Mouse (Mus musculus) E14TG2a.4 (cell line): ENCODE data around the gene Vps8.

Experiments used
- CTCF ChIP-seq: conservative IDR thresholded peaks from 2 replicates; pipeline ENCODE4 v1.5.1; 2014; ENCODE audit warnings: low read length
- NANOG ChIP-seq: IDR thresholded peaks from 2 replicates; pipeline ENCODE4 v1.6.1; 2014; ENCODE audit warnings: borderline replicate concordance, low read length, mixed read lengths
- POU5F1 ChIP-seq: IDR thresholded peaks from 2 replicates; pipeline ENCODE4 v1.6.1; 2014; ENCODE audit warnings: low read length, borderline replicate concordance

GRCm38 (mm10) chr16:21538889-21539288 is 116.0 kb downstream of the Vps8 start:
- TF ChIP-seq CTCF (no peak; the same call in 1 of the 2 replicates), NANOG (no peak), POU5F1 (no peak)
